Comparison of ENCODE assay signal across 20 mouse cellular contexts in genomic region chr2:110058424-110058823, GRCm38 (mm10).
"Had no signal": no experiment of that assay in that cellular context is flagged by ENCODE, and none has a peak within 500 bp of the region (broad histone marks: within the 10 kb centered on the region; RNA-seq: fewer than 3 reads in every experiment).

No protein-coding gene starts in this region.

- H3K4me2 ChIP-seq: liver, embryonic 11.5 days; lung, embryonic 14.5 days; midbrain, embryonic 12.5 days; midbrain, embryonic 15.5 days; neural tube, embryonic 13.5 days; stomach, embryonic 15.5 days had no signal

- DNase-seq: kidney, adult 9 months; layer of hippocampus, adult 9-11 months; liver, postnatal 0 days; lung, embryonic 14.5 days; retina, postnatal 1 day; right cerebral cortex, postnatal 25 days; spleen, adult 18-20 months; thymus, postnatal 25 days had no signal

- H3K4me3 ChIP-seq: layer of hippocampus, adult 2 months; midbrain, embryonic 12.5 days; midbrain, embryonic 15.5 days; myocyte; neural tube, embryonic 13.5 days; stomach, embryonic 15.5 days had no signal

- H3K4me1 ChIP-seq: midbrain, embryonic 12.5 days; midbrain, embryonic 15.5 days; neural tube, embryonic 13.5 days; stomach, embryonic 15.5 days had no signal

- H3K9me3 ChIP-seq: midbrain, embryonic 12.5 days; midbrain, embryonic 15.5 days; neural tube, embryonic 13.5 days; stomach, embryonic 15.5 days had no signal

- H3K9ac ChIP-seq: liver, embryonic 14.5 days; liver, postnatal 0 days; lung, embryonic 14.5 days; midbrain, embryonic 12.5 days; midbrain, embryonic 15.5 days; neural tube, embryonic 13.5 days; stomach, embryonic 15.5 days had no signal

- H3K36me3 ChIP-seq: midbrain, embryonic 12.5 days; midbrain, embryonic 15.5 days; neural tube, embryonic 13.5 days; stomach, embryonic 15.5 days had no signal

- H3K27ac ChIP-seq: layer of hippocampus, adult 2 months; liver, embryonic 14.5 days; macrophage; midbrain, embryonic 12.5 days; midbrain, embryonic 15.5 days; neural tube, embryonic 13.5 days; stomach, embryonic 15.5 days had no signal

- ATAC-seq: inflammation-experienced regulatory T-cells, adult 6 months; intestine, embryonic 16.5 days; liver, postnatal 0 days; lung, postnatal 0 days; midbrain, embryonic 15.5 days had no signal

- H3K27me3 ChIP-seq: midbrain, embryonic 12.5 days; midbrain, embryonic 15.5 days; neural tube, embryonic 13.5 days; stomach, embryonic 15.5 days had no signal
